Mouse (Mus musculus) forebrain, embryonic 10.5 days (tissue): ENCODE data around the gene Usp9x. TPM values are rescaled to one million over a fixed set of nuclear protein-coding genes. Genes with fewer than 3 reads are reported as not detected.

Experiments used
- DNase-seq: peaks from one replicate; pipeline ENCODE4 v3.0.0-alpha.2; 2017; ENCODE audit warnings: low spot score; ENCODE audit errors: extremely low spot score
- H3K27ac ChIP-seq: fragments of 300-500 bp; sonication (generic); 2 replicates; pipeline ENCODE4 v1.5.1; 2016; ENCODE audit warnings: mild to moderate bottlenecking
- H3K27me3 ChIP-seq: fragments of 300-500 bp; sonication (generic); 2 replicates; pipeline ENCODE4 v1.6.1; 2016; ENCODE audit warnings: mild to moderate bottlenecking; ENCODE audit not compliant: poor library complexity, severe bottlenecking
- H3K36me3 ChIP-seq: fragments of 300-500 bp; sonication (generic); replicated peaks from 2 replicates; pipeline ENCODE4 v1.6.1; 2016; ENCODE audit warnings: mild to moderate bottlenecking, moderate library complexity
- H3K4me1 ChIP-seq: fragments of 300-500 bp; sonication (generic); 2 replicates; pipeline ENCODE4 v1.6.1; 2016
- H3K4me3 ChIP-seq: fragments of 300-500 bp; sonication (generic); 2 replicates; pipeline ENCODE4 v1.5.1; 2016; ENCODE audit warnings: mild to moderate bottlenecking, moderate library complexity
- H3K9me3 ChIP-seq: fragments of 300-500 bp; sonication (generic); 2 replicates; pipeline ENCODE4 v1.6.1; 2016; ENCODE audit warnings: mild to moderate bottlenecking, moderate library complexity
- WGBS: fragments of 180-500 bp; shearing (Covaris S2); methylation state at CpG from one replicate; pipeline ENCODE4 v1.1.7; 2016; 5-methylcytosine and 5-hydroxymethylcytosine counted together
- polyA plus RNA-seq: library from polyadenylated mRNA; unstranded; fragments of >200 nt; fragmentation: Nextera tagmentation; extraction: Ambion mirVana; gene quantifications from 2 replicates; pipeline ENCODE4 v1.2.1, GENCODE M21; 2016

Gene Usp9x
- polyA plus RNA-seq, 1 experiment from 2014 or later: 44.3 TPM

- Histone ChIP-seq H3K9me3 (no peaks in the 10 kb centered on the region), H3K27ac (peak overlapping the region; percentile 82), H3K27me3 (peaks cover 44% of the 10 kb centered on the region), H3K36me3 (no peaks in the 10 kb centered on the region), H3K4me3 (peak overlapping the region; percentile 37), H3K4me1 (peaks cover 14% of the 10 kb centered on the region)
- peak; percentile 86 for DNase-seq
- WGBS: 27% methylated on average over 23 of the region's 23 CpGs
Observed at GRCm38 (mm10) chrX:13207512-13208341, 136.4 kb downstream of the Usp9x start.

DNA sequence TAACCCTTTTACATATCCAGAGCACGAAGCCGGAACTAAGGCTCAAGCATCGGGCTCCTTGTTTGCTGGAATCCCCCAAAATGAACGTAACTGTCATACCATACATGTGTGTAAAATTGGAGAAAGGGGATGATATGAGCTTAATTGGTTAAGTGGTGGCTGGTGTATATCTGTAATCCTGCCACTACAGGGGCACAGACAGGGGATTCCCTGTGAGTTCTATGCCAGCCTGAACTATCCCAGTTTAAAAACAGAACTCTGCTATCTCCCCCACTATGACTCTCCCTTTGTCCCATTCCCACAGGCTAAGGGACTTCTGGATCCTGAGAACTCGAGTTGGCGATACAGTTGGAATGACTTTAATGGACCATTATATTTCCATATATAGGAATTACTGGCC lies 137.1 kb downstream of the Usp9x start:
- 25% methylated on average over 6 of the region's 6 CpGs for WGBS
- DNase-seq: no peak
- H3K36me3 ChIP-seq: no peaks in the 10 kb centered on the region
- peak overlapping the region; percentile 82 for H3K27ac ChIP-seq
- peaks cover 14% of the 10 kb centered on the region for H3K4me1 ChIP-seq
- H3K9me3 ChIP-seq: no peaks in the 10 kb centered on the region
- H3K27me3 ChIP-seq: peaks cover 44% of the 10 kb centered on the region
- H3K4me3 ChIP-seq: peak overlapping the region; percentile 37

- peaks cover 28% of the 10 kb centered on the region for H3K27me3 ChIP-seq
- H3K27ac ChIP-seq: no peak overlapping the region
- DNase-seq: peak; percentile 25
- H3K36me3 ChIP-seq: no peaks in the 10 kb centered on the region
- H3K4me1 ChIP-seq: no peaks in the 10 kb centered on the region
- WGBS: 73% methylated on average over 1 of the region's 1 CpGs
- H3K9me3 ChIP-seq: no peaks in the 10 kb centered on the region
- no peak overlapping the region for H3K4me3 ChIP-seq
Observed at GRCm38 (mm10) chrX:13214275-13214674, 143.0 kb downstream of the Usp9x start.

Other genes starting within 250 kb of the Usp9x start
- 167 and 183 TPM in 2 replicates for gene Ddx3x, start 209.5 kb downstream of the Usp9x start, polyA plus RNA-seq